Mouse (Mus musculus): ENCODE data around the gene Hist3h2ba. TPM values are rescaled to one million over a fixed set of nuclear protein-coding genes. Genes with fewer than 3 reads are reported as not detected.
"Not testable (repeated sequence)": the region's sequence is repeated elsewhere in the genome, so short reads cannot be mapped to it uniquely, and the experiment has no call there.

Hist3h2ba gene
- polyA plus RNA-seq, 1 experiment from 2014 or later = 9.5 TPM

- Histone ChIP-seq H3K36me3 (ENCODE audit: insufficient read depth) (peaks cover 8% of the 10 kb centered on the region; the same call in 1 of the 2 replicates), H3K27ac (ENCODE audit: low read depth) (peak overlapping the region; percentile 100), H3K4me2 (peak overlapping the region; percentile 85), H3K9me3 (ENCODE audit: low read depth, low read length) (no peaks in the 10 kb centered on the region), H3K4me3 (ENCODE audit: low read depth, low read length) (peak overlapping the region; percentile 53), H3K9ac (peak overlapping the region; percentile 47), H3K27me3 (ENCODE audit: insufficient read depth, low read length) (peaks cover 25% of the 10 kb centered on the region), H3K4me1 (ENCODE audit: insufficient read depth) (peaks cover 5% of the 10 kb centered on the region; the same call in 1 of the 2 replicates)
- ATAC-seq (ENCODE audit: insufficient read depth) = peak; percentile 14; the same call in 1 of the 2 replicates
- TF ChIP-seq CTCF (IDR thresholded peaks at IDR 0.05; ENCODE audit: low read depth) = no peak
- DNase-seq = peak; percentile 36
- WGBS = 1% methylated on average over 33 of the region's 33 CpGs
Observed at GRCm38 (mm10) chr11:58953351-58954169, 4.8 kb downstream of the Hist3h2ba start.

GRCm38 (mm10) chr11:58954170-58954419, 5.4 kb downstream of the Hist3h2ba start:
- ATAC-seq (ENCODE audit: insufficient read depth); H3K9me3 ChIP-seq (ENCODE audit: low read depth, low read length); H3K36me3 ChIP-seq (ENCODE audit: insufficient read depth); H3K4me1 ChIP-seq (ENCODE audit: insufficient read depth); DNase-seq: not testable (repeated sequence)
- H3K4me2 ChIP-seq = peak overlapping the region; percentile 85
- H3K9ac ChIP-seq = peak overlapping the region; percentile 47
- peak overlapping the region; percentile 100 for H3K27ac ChIP-seq (ENCODE audit: low read depth)
- WGBS = under 1% methylated on average over 17 of the region's 17 CpGs
- peaks cover 25% of the 10 kb centered on the region for H3K27me3 ChIP-seq (ENCODE audit: insufficient read depth, low read length)
- H3K4me3 ChIP-seq (ENCODE audit: low read depth, low read length) = peak overlapping the region; percentile 53

- under 1% methylated on average over 49 of the region's 49 CpGs for WGBS
- DNase-seq = peak; percentile 99
- H3K36me3 ChIP-seq (ENCODE audit: insufficient read depth) = peaks cover 8% of the 10 kb centered on the region; the same call in 1 of the 2 replicates
- no peaks in the 10 kb centered on the region for H3K9me3 ChIP-seq (ENCODE audit: low read depth, low read length)
- peak within 1 kb of the TSS; percentile 85 for H3K4me2 ChIP-seq
- peak; percentile 92 for ATAC-seq (ENCODE audit: insufficient read depth)
- peak within 1 kb of the TSS; percentile 100 for H3K27ac ChIP-seq (ENCODE audit: low read depth)
- peak within 1 kb of the TSS; percentile 87 for H3K9ac ChIP-seq
- TF ChIP-seq CTCF (IDR thresholded peaks at IDR 0.05; ENCODE audit: low read depth) = peak; percentile 69
- H3K27me3 ChIP-seq (ENCODE audit: insufficient read depth, low read length) = peaks cover 20% of the 10 kb centered on the region
- peaks cover 5% of the 10 kb centered on the region; the same call in 1 of the 2 replicates for H3K4me1 ChIP-seq (ENCODE audit: insufficient read depth)
- H3K4me3 ChIP-seq (ENCODE audit: low read depth, low read length) = peak within 1 kb of the TSS; percentile 53
Observed at GRCm38 (mm10) chr11:58954420-58955142, 5.9 kb downstream of the Hist3h2ba start, which contains the start of the genes Hist3h2a and Trim17. TSS of gene Hist3h2a (plus strand) at chr11:58954685. TSS of gene Trim17 (plus strand) at chr11:58954685.

- Histone ChIP-seq H3K4me1 (ENCODE audit: insufficient read depth) (peaks cover 5% of the 10 kb centered on the region; the same call in 1 of the 2 replicates), H3K27me3 (ENCODE audit: insufficient read depth, low read length) (peaks cover 14% of the 10 kb centered on the region), H3K4me2 (peak overlapping the region; percentile 85), H3K9me3 (ENCODE audit: low read depth, low read length) (no peaks in the 10 kb centered on the region), H3K27ac (ENCODE audit: low read depth) (peak overlapping the region; percentile 100), H3K36me3 (ENCODE audit: insufficient read depth) (peaks cover 8% of the 10 kb centered on the region; the same call in 1 of the 2 replicates), H3K4me3 (ENCODE audit: low read depth, low read length) (peak overlapping the region; percentile 53), H3K9ac (peak overlapping the region; percentile 87)
- no peak; the same call in 1 of the 2 replicates for ATAC-seq (ENCODE audit: insufficient read depth)
- WGBS = 0% methylated on average over 20 of the region's 20 CpGs
- no peak for TF ChIP-seq CTCF (IDR thresholded peaks at IDR 0.05; ENCODE audit: low read depth)
- DNase-seq = peak; percentile 65
Observed at GRCm38 (mm10) chr11:58955143-58955867, 6.6 kb downstream of the Hist3h2ba start.

GRCm38 (mm10) chr11:58955868-58956257, 7.1 kb downstream of the Hist3h2ba start:
- Histone ChIP-seq H3K27me3 (ENCODE audit: insufficient read depth, low read length) (peaks cover 8% of the 10 kb centered on the region), H3K4me1 (ENCODE audit: insufficient read depth) (peaks cover 5% of the 10 kb centered on the region; the same call in 1 of the 2 replicates), H3K9ac (peak overlapping the region; percentile 87), H3K4me2 (peak overlapping the region; percentile 85), H3K36me3 (ENCODE audit: insufficient read depth) (peaks cover 8% of the 10 kb centered on the region; the same call in 1 of the 2 replicates), H3K9me3 (ENCODE audit: low read depth, low read length) (no peaks in the 10 kb centered on the region), H3K4me3 (ENCODE audit: low read depth, low read length) (peak overlapping the region; percentile 53), H3K27ac (ENCODE audit: low read depth) (peak overlapping the region; percentile 100)
- TF ChIP-seq CTCF (IDR thresholded peaks at IDR 0.05; ENCODE audit: low read depth) = no peak
- ATAC-seq (ENCODE audit: insufficient read depth) (no peak), DNase-seq (no peak)
- 17% methylated on average over 8 of the region's 8 CpGs for WGBS

GRCm38 (mm10) chr11:58957226-58957914, 8.7 kb downstream of the Hist3h2ba start:
- Histone ChIP-seq H3K27ac (ENCODE audit: low read depth) (no peak overlapping the region), H3K27me3 (ENCODE audit: insufficient read depth, low read length) (peaks cover 14% of the 10 kb centered on the region), H3K36me3 (ENCODE audit: insufficient read depth) (peaks cover 8% of the 10 kb centered on the region; the same call in 1 of the 2 replicates), H3K9me3 (ENCODE audit: low read depth, low read length) (peaks cover 5% of the 10 kb centered on the region; the same call in 1 of the 2 replicates), H3K4me1 (ENCODE audit: insufficient read depth) (peaks cover 5% of the 10 kb centered on the region; the same call in 1 of the 2 replicates), H3K4me2 (peak overlapping the region; percentile 85; the same call in 1 of the 2 replicates), H3K4me3 (ENCODE audit: low read depth, low read length) (no peak overlapping the region), H3K9ac (no peak overlapping the region)
- no peak for TF ChIP-seq CTCF (IDR thresholded peaks at IDR 0.05; ENCODE audit: low read depth)
- ATAC-seq (ENCODE audit: insufficient read depth) (no peak), DNase-seq (no peak)
- WGBS = 87% methylated on average over 5 of the region's 5 CpGs

Data from lung, embryonic 14.5 days (tissue).